Mouse (Mus musculus): ENCODE measurements around the gene Slc39a1. TPM values are rescaled to one million over a fixed set of nuclear protein-coding genes. Genes with fewer than 3 reads are reported as not detected.

Gene Slc39a1
- total RNA-seq, 2 experiments from 2014 or later: 82.5 to 90.4 TPM

- intact Hi-C loops (cut with DNase I): loop anchor here (1.0 kb wide), 1 partner anchor 83 kb away; no protein-coding TSS in a partner anchor
- DNase-seq: no peak
Observed at GRCm38 (mm10) chr3:90290602-90291001, 42.6 kb downstream of the Slc39a1 start.

GRCm38 (mm10) chr3:90291982-90292344 is 44.0 kb downstream of the Slc39a1 start:
- intact Hi-C loops (cut with DNase I): loop anchor here (1.0 kb wide), 1 partner anchor 27 kb away; the partner anchor contains the start of gene Dennd4b
- no peak for DNase-seq

- intact Hi-C loops (cut with DNase I): loop anchor here (1.0 kb wide), 1 partner anchor 27 kb away; the partner anchor contains the start of gene Dennd4b
Observed at GRCm38 (mm10) chr3:90292345-90293275, 44.6 kb downstream of the Slc39a1 start, which contains the start of gene Gatad2b. TSS of gene Gatad2b (plus strand) at chr3:90293178.

GRCm38 (mm10) chr3:90293352-90294063 is 45.5 kb downstream of the Slc39a1 start:
- DNase-seq: peak in 1 of 2 experiments; percentile 50
- intact Hi-C loops (cut with DNase I): no loop called here

More at GRCm38 (mm10) chr3:90292345-90293275, 44.6 kb downstream of the Slc39a1 start, which contains the start of gene Gatad2b:
- DNase-seq: peak; percentile 97

- peak; percentile 9 to 13 for DNase-seq
- intact Hi-C loops (cut with DNase I): no loop called here
Observed at GRCm38 (mm10) chr3:90294064-90294440, 46.1 kb downstream of the Slc39a1 start.

- DNase-seq: no peak
- intact Hi-C loops (cut with DNase I): no loop called here
Observed at GRCm38 (mm10) chr3:90294651-90295050, 46.7 kb downstream of the Slc39a1 start.

Small RNA genes within 50 kb of the gene (microRNA-seq; reads per million reads assigned to microRNA genes)
- 0 reads per million in 2 experiments for gene Mir7012 (ENCODE audit: borderline number of aligned reads in 2 of 2)

Other genes with a start within 250 kb of the Slc39a1 start
- 10 to 100 TPM; 42.3 to 53.4 TPM for gene Hax1, start 249.4 kb upstream of the Slc39a1 start, total RNA-seq (2021)
- 10 to 100 TPM; 84.0 to 87.6 TPM for gene 4933434E20Rik, start 196.5 kb upstream of the Slc39a1 start, total RNA-seq (2021)
- 100 to 1,000 TPM; 101 to 121 TPM for gene Ubap2l, start 195.5 kb upstream of the Slc39a1 start, total RNA-seq (2021)
- 10 to 100 TPM; 50.9 to 56.1 TPM for gene Tpm3, start 175.5 kb upstream of the Slc39a1 start, total RNA-seq (2021)
- under 1 TPM; 0.11 TPM for gene Nup210l, start 144.0 kb upstream of the Slc39a1 start, total RNA-seq (2021)
- gene Rps27, start 34.5 kb upstream of the Slc39a1 start, total RNA-seq (2021): 1,000 to 10,000 TPM; 1,069 to 1,145 TPM
- gene Rab13, start 34.5 kb upstream of the Slc39a1 start, total RNA-seq (2021): 1 to 10 TPM; 6.8 to 7.5 TPM
- gene Jtb, start 16.6 kb upstream of the Slc39a1 start, total RNA-seq (2021): 10 to 100 TPM; 43.8 to 48.9 TPM
- gene Creb3l4, start 4.7 kb upstream of the Slc39a1 start, total RNA-seq (2021): not detected
- gene Crtc2, start 6.0 kb downstream of the Slc39a1 start, total RNA-seq (2021): 10 to 100 TPM; 18.2 to 20.8 TPM
- gene Dennd4b, start 17.0 kb downstream of the Slc39a1 start, total RNA-seq (2021): 10 to 100 TPM; 34.0 to 34.5 TPM
- 10 to 100 TPM; 50.1 to 50.7 TPM for gene Gatad2b, start 45.0 kb downstream of the Slc39a1 start, total RNA-seq (2021)
- gene Slc27a3, start 141.8 kb downstream of the Slc39a1 start, total RNA-seq (2021): under 1 TPM; 0.54 to 1.00 TPM
- 10 to 100 TPM; 23.7 to 27.9 TPM for gene Ints3, start 185.4 kb downstream of the Slc39a1 start, total RNA-seq (2021)
- gene Npr1, start 217.7 kb downstream of the Slc39a1 start, total RNA-seq (2021): 10 to 100 TPM; 19.9 to 21.3 TPM
- 10 to 100 TPM; 29.6 to 32.2 TPM for gene Ilf2, start 228.0 kb downstream of the Slc39a1 start, total RNA-seq (2021)
- 10 to 100 TPM; 61.0 to 71.3 TPM for gene Snapin, start 242.9 kb downstream of the Slc39a1 start, total RNA-seq (2021)

Measured in heart, postnatal 36 days (tissue).